Mouse (Mus musculus): ENCODE data around the gene Tmem140.

- TF ChIP-seq MAX (IDR thresholded peaks at IDR 0.05; ENCODE audit: low read depth) (no peak), USF1 (IDR thresholded peaks at IDR 0.05; ENCODE audit: low read depth) (no peak), MYOD1 (IDR thresholded peaks at IDR 0.05; ENCODE audit: control insufficient read depth in 1 of 3, insufficient read length in 2 of 3, low read depth in 2 of 3) (no peak), TCF12 (IDR thresholded peaks at IDR 0.05; ENCODE audit: insufficient read depth, poor library complexity, severe bottlenecking) (no peak), POLR2A (IDR thresholded peaks at IDR 0.05; ENCODE audit: insufficient read length, low read depth) (no peak)
Observed at GRCm38 (mm10) chr6:34875268-34875761, 12.4 kb downstream of the Tmem140 start.
